Mouse (Mus musculus): ENCODE results near the gene Klf5. TPM values are rescaled to one million over a fixed set of nuclear protein-coding genes. Genes with fewer than 3 reads are reported as not detected.

Klf5 gene
- polyA plus RNA-seq, 1 experiment = 3.9 TPM

DNA sequence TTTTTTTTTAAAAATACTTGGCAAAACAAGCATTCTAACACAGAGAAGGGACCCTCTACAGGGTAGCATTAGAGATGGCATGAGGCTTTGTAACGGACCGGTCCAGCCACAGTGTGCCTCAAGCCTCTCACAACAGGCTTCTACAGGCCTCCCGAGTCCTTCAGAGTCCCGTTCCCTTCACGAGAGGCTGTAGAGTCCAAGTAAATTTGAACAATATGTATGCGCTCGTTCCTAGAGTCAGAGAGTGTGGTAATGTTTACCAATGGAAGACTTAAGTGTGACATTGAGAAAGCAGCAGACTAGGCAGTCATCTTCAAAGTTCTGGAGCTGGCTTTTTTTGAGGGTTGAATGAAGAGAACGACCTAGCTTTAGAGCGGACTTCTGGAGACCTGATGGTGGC, 11.1 kb downstream of the Klf5 start:
- Histone ChIP-seq H3K27ac (ENCODE audit: insufficient read depth, low read depth, low read length) (no peak overlapping the region), H3K36me3 (ENCODE audit: control insufficient read depth, insufficient read depth, low read length) (no peaks in the 10 kb centered on the region), H3K4me3 (ENCODE audit: insufficient read depth, low read depth, low read length) (no peak overlapping the region), H3K4me1 (ENCODE audit: control insufficient read depth, insufficient read depth, low read length) (no peaks in the 10 kb centered on the region), H3K27me3 (replicated peaks; ENCODE audit: control insufficient read depth, insufficient read depth, low read length) (no peaks in the 10 kb centered on the region; the same call in 1 of the 2 replicates)
- no peak for DNase-seq
- no peak for TF ChIP-seq CTCF (conservative IDR thresholded peaks at IDR 0.05; ENCODE audit: insufficient read depth, insufficient read length, low read depth, low read length)
- TF ChIP-seq POLR2A (IDR thresholded peaks at IDR 0.05; ENCODE audit: low read depth, low read length) = no peak
- WGBS = 94% methylated on average over 9 of the region's 9 CpGs

DNA sequence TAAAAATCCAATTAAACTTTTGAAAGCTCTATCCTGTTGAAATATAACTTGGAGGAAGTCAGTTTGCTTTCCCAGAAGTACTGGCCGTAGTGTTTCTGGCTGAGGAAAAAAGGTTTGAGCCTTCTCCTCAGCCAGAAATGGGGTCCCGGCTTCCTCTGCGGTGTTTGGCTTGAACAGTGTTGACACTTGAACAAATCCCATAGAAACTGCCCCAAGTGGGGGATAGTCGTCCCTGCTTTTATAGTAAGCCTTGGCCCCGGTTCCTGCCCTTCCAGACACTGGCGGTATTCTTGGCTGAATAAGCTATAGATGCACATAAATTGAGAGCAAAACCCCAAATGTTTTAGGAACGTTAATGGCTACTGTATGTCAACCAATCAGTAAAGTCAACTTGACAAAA, 11.9 kb downstream of the Klf5 start:
- Histone ChIP-seq H3K36me3 (ENCODE audit: control insufficient read depth, insufficient read depth, low read length) (no peaks in the 10 kb centered on the region), H3K4me3 (ENCODE audit: insufficient read depth, low read depth, low read length) (no peak overlapping the region), H3K27me3 (replicated peaks; ENCODE audit: control insufficient read depth, insufficient read depth, low read length) (no peaks in the 10 kb centered on the region; the same call in 1 of the 2 replicates), H3K4me1 (ENCODE audit: control insufficient read depth, insufficient read depth, low read length) (no peaks in the 10 kb centered on the region), H3K27ac (ENCODE audit: insufficient read depth, low read depth, low read length) (no peak overlapping the region)
- 72% methylated on average over 7 of the region's 7 CpGs for WGBS
- DNase-seq = no peak
- TF ChIP-seq CTCF (conservative IDR thresholded peaks at IDR 0.05; ENCODE audit: insufficient read depth, insufficient read length, low read depth, low read length) (no peak), POLR2A (IDR thresholded peaks at IDR 0.05; ENCODE audit: low read depth, low read length) (no peak)

DNA sequence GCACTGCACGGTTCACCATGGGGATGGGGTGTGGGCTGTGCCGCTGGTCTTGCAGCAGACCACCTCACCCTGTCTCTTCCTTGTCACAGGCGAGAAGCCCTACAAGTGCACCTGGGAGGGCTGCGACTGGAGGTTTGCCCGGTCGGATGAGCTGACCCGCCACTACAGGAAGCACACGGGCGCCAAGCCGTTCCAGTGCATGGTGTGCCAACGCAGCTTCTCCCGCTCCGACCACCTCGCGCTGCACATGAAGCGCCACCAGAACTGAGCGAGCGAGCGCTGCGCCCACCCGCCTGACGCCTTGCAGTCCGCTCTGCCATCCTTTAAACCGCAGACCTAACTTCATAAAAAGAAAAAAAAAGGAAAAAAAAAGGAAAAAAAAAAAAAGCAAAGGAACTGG, 14.6 kb downstream of the Klf5 start:
- Histone ChIP-seq H3K4me3 (ENCODE audit: insufficient read depth, low read depth, low read length) (no peak overlapping the region), H3K4me1 (ENCODE audit: control insufficient read depth, insufficient read depth, low read length) (no peaks in the 10 kb centered on the region), H3K27me3 (replicated peaks; ENCODE audit: control insufficient read depth, insufficient read depth, low read length) (no peaks in the 10 kb centered on the region; the same call in 1 of the 2 replicates), H3K27ac (ENCODE audit: insufficient read depth, low read depth, low read length) (no peak overlapping the region), H3K36me3 (ENCODE audit: control insufficient read depth, insufficient read depth, low read length) (no peaks in the 10 kb centered on the region)
- WGBS = 96% methylated on average over 24 of the region's 24 CpGs
- TF ChIP-seq CTCF (conservative IDR thresholded peaks at IDR 0.05; ENCODE audit: insufficient read depth, insufficient read length, low read depth, low read length) = no peak
- TF ChIP-seq POLR2A (IDR thresholded peaks at IDR 0.05; ENCODE audit: low read depth, low read length) = no peak
- no peak for DNase-seq

DNA sequence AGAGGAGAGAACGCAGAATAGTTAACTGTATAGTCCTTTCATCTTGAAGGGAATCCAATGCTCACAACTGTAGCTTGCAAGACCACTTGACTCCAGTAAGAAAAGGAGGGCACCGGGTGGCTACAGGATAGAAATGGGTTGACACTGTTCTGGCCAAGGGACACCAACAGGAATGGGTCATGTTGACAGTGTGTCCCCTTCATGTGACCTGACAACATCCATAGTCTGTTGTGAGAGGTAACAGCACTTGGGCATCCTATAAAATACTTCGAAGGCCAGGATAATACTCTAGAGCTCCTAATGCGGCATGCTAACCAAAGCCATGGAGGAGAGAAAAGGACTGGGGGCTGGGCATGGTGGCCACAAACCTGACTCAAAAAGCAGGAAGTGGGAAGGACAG, 17.8 kb downstream of the Klf5 start:
- WGBS = 93% methylated on average over 4 of the region's 4 CpGs
- Histone ChIP-seq H3K4me1 (ENCODE audit: control insufficient read depth, insufficient read depth, low read length) (no peaks in the 10 kb centered on the region), H3K27me3 (replicated peaks; ENCODE audit: control insufficient read depth, insufficient read depth, low read length) (no peaks in the 10 kb centered on the region; the same call in 1 of the 2 replicates), H3K4me3 (ENCODE audit: insufficient read depth, low read depth, low read length) (no peak overlapping the region), H3K36me3 (ENCODE audit: control insufficient read depth, insufficient read depth, low read length) (no peaks in the 10 kb centered on the region), H3K27ac (ENCODE audit: insufficient read depth, low read depth, low read length) (no peak overlapping the region)
- TF ChIP-seq CTCF (conservative IDR thresholded peaks at IDR 0.05; ENCODE audit: insufficient read depth, insufficient read length, low read depth, low read length) = no peak
- TF ChIP-seq POLR2A (IDR thresholded peaks at IDR 0.05; ENCODE audit: low read depth, low read length) = no peak
- DNase-seq = no peak

DNA sequence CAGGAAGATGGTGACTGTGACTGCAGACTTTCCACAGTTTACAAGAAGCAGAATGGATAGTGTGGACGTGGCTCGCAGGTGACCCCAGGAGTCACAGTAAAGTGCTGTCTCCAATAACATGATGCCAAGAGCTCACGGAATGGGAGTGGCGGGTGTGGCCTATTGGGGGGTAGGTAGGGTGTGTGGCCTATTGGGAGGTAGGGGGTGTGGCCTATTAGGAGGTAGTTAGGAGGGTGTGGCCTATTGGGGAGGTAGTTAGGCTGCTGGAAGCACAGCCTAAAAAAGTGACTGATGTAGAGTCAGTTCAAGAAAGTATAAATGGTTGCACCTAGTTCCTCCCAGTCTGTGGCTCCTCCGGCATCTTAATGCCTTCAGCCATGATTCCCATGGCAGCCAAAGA, 22.2 kb downstream of the Klf5 start:
- Histone ChIP-seq H3K36me3 (ENCODE audit: control insufficient read depth, insufficient read depth, low read length) (no peaks in the 10 kb centered on the region), H3K4me1 (ENCODE audit: control insufficient read depth, insufficient read depth, low read length) (no peaks in the 10 kb centered on the region), H3K27me3 (replicated peaks; ENCODE audit: control insufficient read depth, insufficient read depth, low read length) (no peaks in the 10 kb centered on the region), H3K4me3 (ENCODE audit: insufficient read depth, low read depth, low read length) (no peak overlapping the region), H3K27ac (ENCODE audit: insufficient read depth, low read depth, low read length) (no peak overlapping the region)
- 93% methylated on average over 5 of the region's 5 CpGs for WGBS
- TF ChIP-seq POLR2A (IDR thresholded peaks at IDR 0.05; ENCODE audit: low read depth, low read length) (no peak), CTCF (conservative IDR thresholded peaks at IDR 0.05; ENCODE audit: insufficient read depth, insufficient read length, low read depth, low read length) (no peak)
- no peak for DNase-seq

DNA sequence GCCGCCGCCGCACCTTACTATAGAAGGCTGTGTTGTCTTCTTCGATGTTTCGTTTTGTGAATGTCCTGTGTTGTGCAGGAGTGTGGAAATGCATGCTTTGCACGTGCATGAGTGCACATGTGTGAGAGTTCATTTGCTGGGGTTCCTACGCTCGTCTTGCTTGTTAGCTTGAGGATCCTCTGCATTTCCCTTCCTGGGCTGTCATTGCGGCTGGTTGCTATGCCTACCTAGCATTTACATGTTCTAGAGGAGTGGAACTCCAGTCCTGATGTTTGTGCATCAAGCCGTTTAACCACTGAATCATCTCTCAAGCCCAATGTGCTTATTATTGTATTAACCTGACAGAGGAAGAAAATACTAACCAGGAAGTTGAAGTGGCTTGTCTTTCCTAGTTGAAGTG, 24.9 kb downstream of the Klf5 start:
- Histone ChIP-seq H3K27me3 (replicated peaks; ENCODE audit: control insufficient read depth, insufficient read depth, low read length) (no peaks in the 10 kb centered on the region), H3K36me3 (ENCODE audit: control insufficient read depth, insufficient read depth, low read length) (no peaks in the 10 kb centered on the region), H3K4me1 (ENCODE audit: control insufficient read depth, insufficient read depth, low read length) (peaks cover 4% of the 10 kb centered on the region; the same call in 1 of the 2 replicates), H3K4me3 (ENCODE audit: insufficient read depth, low read depth, low read length) (no peak overlapping the region), H3K27ac (ENCODE audit: insufficient read depth, low read depth, low read length) (no peak overlapping the region)
- 85% methylated on average over 10 of the region's 10 CpGs for WGBS
- DNase-seq = no peak
- no peak for TF ChIP-seq POLR2A (IDR thresholded peaks at IDR 0.05; ENCODE audit: low read depth, low read length)
- no peak for TF ChIP-seq CTCF (conservative IDR thresholded peaks at IDR 0.05; ENCODE audit: insufficient read depth, insufficient read length, low read depth, low read length)

DNA sequence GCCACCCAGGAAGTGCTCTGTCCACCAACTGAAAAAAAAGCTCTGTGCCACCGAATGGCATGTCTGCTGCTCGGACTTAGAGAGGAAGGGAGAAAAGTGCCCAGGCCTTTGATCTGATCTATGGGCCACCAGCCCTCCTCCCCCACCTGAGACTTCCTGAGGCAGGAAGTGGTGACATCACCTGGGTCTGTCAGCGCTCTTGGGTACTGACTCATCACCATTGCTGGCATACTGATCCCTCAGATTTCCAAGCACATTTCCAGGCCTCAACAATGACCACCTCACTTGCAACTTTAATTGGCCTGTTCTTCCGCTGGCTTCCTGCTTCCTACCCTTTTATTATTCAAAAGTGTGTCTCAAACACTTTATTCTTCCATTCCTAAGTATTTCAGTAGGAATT, 26.0 kb downstream of the Klf5 start:
- no peak overlapping the region for H3K27ac ChIP-seq (ENCODE audit: insufficient read depth, low read depth, low read length)
- WGBS = 64% methylated on average over 4 of the region's 4 CpGs

More for the DNA sequence above, 26.0 kb downstream of the Klf5 start:
- no peak for DNase-seq
- TF ChIP-seq POLR2A (IDR thresholded peaks at IDR 0.05; ENCODE audit: low read depth, low read length) (no peak), CTCF (conservative IDR thresholded peaks at IDR 0.05; ENCODE audit: insufficient read depth, insufficient read length, low read depth, low read length) (no peak)
- Histone ChIP-seq H3K4me1 (ENCODE audit: control insufficient read depth, insufficient read depth, low read length) (peaks cover 4% of the 10 kb centered on the region; the same call in 1 of the 2 replicates), H3K36me3 (ENCODE audit: control insufficient read depth, insufficient read depth, low read length) (no peaks in the 10 kb centered on the region), H3K4me3 (ENCODE audit: insufficient read depth, low read depth, low read length) (no peak overlapping the region), H3K27me3 (replicated peaks; ENCODE audit: control insufficient read depth, insufficient read depth, low read length) (no peaks in the 10 kb centered on the region)

Measured in kidney, adult 2 months (tissue).